Mouse (Mus musculus) CD4-positive, CD25-positive, alpha-beta regulatory T cell, adult 2 months (primary cell): ENCODE data around the gene Etaa1.
"Not testable (repeated sequence)": the region's sequence is repeated elsewhere in the genome, so short reads cannot be mapped to it uniquely, and the experiment has no call there.

ENCODE experiments used
- DNase-seq: peaks from one replicate; pipeline ENCODE4 v3.0.0-alpha.2; 2012; ENCODE audit warnings: low read depth, low spot score

Gene Etaa1

DNA sequence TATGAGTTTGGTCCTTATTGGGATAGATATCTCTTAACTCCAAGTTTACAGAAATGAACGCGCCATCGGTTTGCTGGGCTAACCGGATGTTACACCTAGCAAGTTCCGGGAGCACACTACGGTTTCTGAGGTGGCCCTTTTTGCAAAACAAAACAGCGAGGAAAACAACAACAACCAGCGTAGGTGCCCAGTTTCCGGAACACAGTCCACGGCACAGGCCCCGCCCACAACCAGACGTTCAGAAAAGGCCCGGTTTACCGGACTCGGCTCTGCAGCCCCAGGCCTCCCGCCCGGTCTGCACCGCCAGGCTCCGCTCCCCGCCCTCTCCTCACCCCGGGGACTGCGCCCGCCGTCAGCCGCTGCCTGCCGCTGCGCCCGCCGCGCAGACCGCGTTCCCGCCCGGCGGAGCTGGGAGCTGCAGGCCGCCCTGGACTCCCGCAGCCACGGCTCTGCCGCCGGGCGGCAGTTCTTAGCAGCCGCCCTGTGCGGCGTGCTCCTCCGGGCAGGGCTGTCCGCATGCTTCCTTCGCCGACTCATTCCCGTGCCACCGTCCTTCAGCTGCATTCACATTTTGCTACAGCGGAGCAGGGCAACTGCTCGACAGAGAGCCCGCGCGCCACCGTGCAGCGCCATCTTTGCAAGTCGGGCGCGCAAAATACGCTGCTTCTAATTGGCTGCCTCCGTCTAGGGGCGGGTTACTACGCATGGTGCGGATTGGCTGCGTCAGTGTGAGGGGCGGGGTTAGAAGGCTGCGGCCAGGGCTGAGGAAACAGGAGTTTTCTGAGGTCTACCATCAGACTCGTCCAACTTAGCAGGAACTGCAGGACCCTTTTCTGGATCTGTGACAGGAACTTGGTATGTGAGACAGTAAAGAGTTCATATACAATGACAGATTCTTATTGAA is at the start of gene Etaa1:
Etaa1 (minus strand) TSS at position 645 of the 904 bp plus-strand sequence.
- DNase-seq = peak; percentile 96

GRCm38 (mm10) chr11:17994151-17994550 is 40.5 kb upstream of the Etaa1 start:
- DNase-seq = no peak

DNA sequence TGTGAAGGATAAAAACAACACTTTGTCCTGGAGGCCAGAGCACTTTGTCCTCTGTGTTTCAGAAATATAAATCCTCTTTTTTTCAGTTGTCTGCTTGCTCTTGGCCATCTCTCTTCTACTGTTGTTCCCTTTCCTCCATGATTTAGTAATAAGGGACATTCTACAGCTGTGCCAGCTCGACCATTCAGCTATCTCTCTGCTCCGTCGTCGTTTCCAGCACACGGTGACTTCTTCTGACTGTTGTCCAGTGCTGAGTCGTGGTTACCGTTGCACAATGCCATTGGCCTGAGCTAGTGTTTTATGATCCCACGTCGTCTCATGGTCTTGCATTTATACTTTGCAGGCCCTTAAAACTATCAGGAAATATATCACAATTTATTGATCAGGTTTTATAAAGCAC is 38.6 kb upstream of the Etaa1 start:
- no peak for DNase-seq

GRCm38 (mm10) chr11:17983331-17983730 is 29.7 kb upstream of the Etaa1 start:
- DNase-seq = no peak

GRCm38 (mm10) chr11:17981246-17981645 is 27.6 kb upstream of the Etaa1 start:
- DNase-seq = no peak

DNA sequence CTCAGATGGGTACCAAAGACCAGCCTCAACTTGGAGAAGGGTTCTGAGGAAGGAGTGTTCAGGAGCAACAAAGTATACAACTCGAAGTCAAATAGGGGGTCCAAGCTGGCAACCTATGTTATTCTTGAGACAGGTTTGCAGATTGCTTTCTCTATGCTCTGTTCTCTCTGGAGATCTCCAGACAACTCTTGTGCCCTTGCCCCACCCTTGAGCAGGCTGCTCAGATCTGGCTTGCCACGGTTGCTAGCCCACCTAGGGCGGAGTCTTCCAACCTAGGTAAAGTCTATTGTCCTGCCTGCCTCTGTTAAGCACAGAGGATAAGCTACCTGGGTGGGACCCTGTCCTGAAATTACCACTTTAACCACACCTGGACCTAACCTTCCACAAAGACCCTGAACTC is 21.9 kb upstream of the Etaa1 start:
- no peak for DNase-seq

DNA sequence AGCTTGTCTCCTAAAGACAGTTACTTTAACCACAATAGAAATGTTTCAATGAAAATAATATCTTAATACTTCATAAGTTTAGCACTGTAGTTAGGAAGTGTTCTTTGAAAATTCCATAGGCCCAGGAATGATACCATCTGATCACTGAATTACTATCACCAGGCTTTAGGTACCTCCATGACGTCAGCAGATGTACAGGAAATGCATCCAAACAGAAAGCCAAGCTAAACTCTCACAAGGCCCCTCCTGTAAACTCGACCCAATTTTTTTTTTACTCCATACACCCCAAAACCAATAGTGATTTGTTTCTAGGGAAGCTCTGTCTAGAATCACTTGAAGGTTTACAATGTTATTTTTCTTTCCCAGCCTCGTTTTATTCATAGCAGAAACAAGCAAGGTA is 884 bp downstream of the Etaa1 start:
- DNase-seq = peak; percentile 64

GRCm38 (mm10) chr11:17951336-17951735 is 2.3 kb downstream of the Etaa1 start:
- no peak for DNase-seq

DNA sequence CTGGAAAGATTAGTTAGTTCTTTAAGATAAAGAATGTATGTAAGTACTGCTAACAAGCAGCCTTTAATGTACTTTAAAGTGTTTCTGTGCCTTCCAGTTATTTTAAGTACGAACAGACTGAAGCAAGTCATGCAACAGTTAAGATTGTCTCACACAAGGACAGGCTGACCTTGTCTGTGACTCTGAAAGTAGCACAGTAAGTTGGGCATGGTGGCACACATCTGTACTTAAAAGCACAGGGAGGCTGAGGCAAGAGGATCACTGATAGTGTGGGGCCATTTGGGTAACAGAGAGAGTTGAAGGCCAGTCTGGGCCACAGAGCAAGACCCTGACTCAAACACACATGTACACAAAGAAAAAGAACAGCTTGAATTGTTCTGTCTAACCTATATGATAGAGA is 14.5 kb downstream of the Etaa1 start:
- no peak for DNase-seq

- DNase-seq = no peak
Observed at GRCm38 (mm10) chr11:17937931-17938330, 15.7 kb downstream of the Etaa1 start.

DNA sequence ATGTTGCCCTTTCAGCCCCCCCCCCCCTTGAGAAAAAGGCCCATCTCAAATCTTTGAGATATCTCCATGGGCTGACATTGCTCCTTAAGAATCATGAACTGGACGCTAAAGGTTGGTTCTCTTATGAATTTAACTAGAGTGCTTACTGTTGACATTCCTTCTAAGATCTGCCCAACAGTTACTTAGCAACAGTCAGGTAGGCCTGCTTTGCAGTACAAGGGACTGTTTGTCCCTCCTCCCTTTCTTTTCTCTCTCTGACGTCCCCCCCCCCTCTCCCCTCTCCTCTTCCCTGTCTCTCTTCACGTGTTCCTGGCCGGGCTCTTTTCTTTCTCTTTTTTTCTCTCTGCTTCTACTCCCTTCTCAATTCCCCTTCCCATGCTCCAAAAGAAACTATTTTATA is 35.8 kb downstream of the Etaa1 start:
- DNase-seq = no peak

GRCm38 (mm10) chr11:17917101-17917500 is 36.6 kb downstream of the Etaa1 start:
- DNase-seq = no peak

DNA sequence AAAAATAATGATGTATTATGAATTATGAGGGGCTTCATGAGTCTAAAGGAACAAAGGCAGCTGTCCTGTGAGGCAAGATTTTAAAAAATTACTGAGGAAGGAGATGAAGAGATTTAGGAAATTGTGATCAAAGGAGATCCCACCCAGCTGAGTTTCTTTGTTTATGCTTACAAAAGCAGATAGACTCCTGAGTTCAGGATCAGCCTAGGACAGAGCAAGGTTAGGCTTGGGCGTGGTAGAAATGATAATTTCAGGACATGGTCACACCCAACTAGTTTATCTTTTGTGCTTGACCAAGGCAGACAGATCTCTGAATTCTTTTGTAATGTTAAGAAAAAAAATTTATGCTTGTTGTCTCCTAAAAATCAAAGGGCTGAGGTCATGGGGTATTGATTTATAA is 37.2 kb downstream of the Etaa1 start:
- DNase-seq = no peak

- not testable (repeated sequence) for DNase-seq
Observed at GRCm38 (mm10) chr11:17900996-17901395, 52.7 kb downstream of the Etaa1 start.
